Comparison of ENCODE assay signal across 8 mouse cellular contexts in genomic region chr4:116448673-116449072, GRCm38 (mm10). TPM values are rescaled to one million over a fixed set of nuclear protein-coding genes. Genes with fewer than 3 reads are reported as not detected.
DNase-seq lines count a peak whose midpoint lies in the region; ATAC-seq and TF ChIP-seq lines count a peak whose summit lies in the region.

No protein-coding gene starts in this region.

- no peaks in the 10 kb centered on the region for H3K4me1 ChIP-seq in forebrain, embryonic 11.5 days (replicated peaks; ENCODE audit: control insufficient read depth, insufficient read depth, low read length)
- H3K4me1 ChIP-seq in forebrain, embryonic 15.5 days, result no peaks in the 10 kb centered on the region
- H3K4me1 ChIP-seq in ES-Bruce4 (ENCODE audit: control insufficient read depth, insufficient read depth, low read length), result peaks cover 2% of the 10 kb centered on the region
- peaks cover 1% of the 10 kb centered on the region; the same call in 1 of the 2 replicates for H3K4me1 ChIP-seq in heart, adult 2 months (ENCODE audit: control insufficient read depth, insufficient read depth, low read length)
- H3K4me1 ChIP-seq in thymus, adult 2 months (replicated peaks; ENCODE audit: control insufficient read depth, insufficient read depth, low read length), result no peaks in the 10 kb centered on the region

- no peaks in the 10 kb centered on the region; the same call in none of the 2 replicates for H3K79me2 ChIP-seq in heart, adult 2 months (replicated peaks; ENCODE audit: control insufficient read depth, insufficient read depth, low read length)

- DNase-seq in forebrain, embryonic 11.5 days (ENCODE audit: low spot score), result peak; percentile 57
- DNase-seq in c-Kit-positive CD71-positive TER-119-positive erythroid progenitor cells, embryonic 14.5 days (ENCODE audit: low spot score), result peak; percentile 69
- peak; percentile 53 for DNase-seq in heart, adult 2 months
- peak; percentile 21 to 34 for DNase-seq in left cerebral cortex, postnatal 14 days (ENCODE audit: low spot score in 2 of 2)
- DNase-seq in natural killer cell, adult 2 months (ENCODE audit: low spot score in 2 of 2), result peak; percentile 51 to 68
- peak; percentile 60 for DNase-seq in thymus, adult 2 months

- no peaks in the 10 kb centered on the region for H3K27me3 ChIP-seq in forebrain, embryonic 11.5 days (ENCODE audit: control insufficient read depth, insufficient read depth, low read length)
- no peaks in the 10 kb centered on the region for H3K27me3 ChIP-seq in forebrain, embryonic 15.5 days
- no peaks in the 10 kb centered on the region for H3K27me3 ChIP-seq in ES-Bruce4 (ENCODE audit: control insufficient read depth, insufficient read depth, low read length, poor library complexity, severe bottlenecking)
- H3K27me3 ChIP-seq in heart, adult 2 months (ENCODE audit: control insufficient read depth, insufficient read depth, low read length), result no peaks in the 10 kb centered on the region
- H3K27me3 ChIP-seq in thymus, adult 2 months (ENCODE audit: control insufficient read depth, insufficient read depth, low read length), result no peaks in the 10 kb centered on the region

- no peak overlapping the region for H3K27ac ChIP-seq in forebrain, embryonic 11.5 days (ENCODE audit: low read depth, low read length)
- H3K27ac ChIP-seq in forebrain, embryonic 15.5 days (replicated peaks), result no peak overlapping the region
- H3K27ac ChIP-seq in ES-Bruce4 (ENCODE audit: insufficient read depth, low read length), result no peak overlapping the region
- no peak overlapping the region for H3K27ac ChIP-seq in heart, adult 2 months
- no peak overlapping the region for H3K27ac ChIP-seq in thymus, adult 2 months (ENCODE audit: control insufficient read depth, insufficient read depth, low read length)

- no peaks in the 10 kb centered on the region for H3K36me3 ChIP-seq in forebrain, embryonic 11.5 days (ENCODE audit: control insufficient read depth, insufficient read depth, low read length)
- H3K36me3 ChIP-seq in forebrain, embryonic 15.5 days, result no peaks in the 10 kb centered on the region
- no peaks in the 10 kb centered on the region for H3K36me3 ChIP-seq in ES-Bruce4 (ENCODE audit: control insufficient read depth, insufficient read depth, low read length, poor library complexity, severe bottlenecking)
- H3K36me3 ChIP-seq in heart, adult 2 months (ENCODE audit: control insufficient read depth, insufficient read depth, low read length), result no peaks in the 10 kb centered on the region
- H3K36me3 ChIP-seq in thymus, adult 2 months (ENCODE audit: control insufficient read depth, insufficient read depth, low read length), result no peaks in the 10 kb centered on the region

- no peak overlapping the region for H3K9ac ChIP-seq in forebrain, embryonic 11.5 days (ENCODE audit: low read length)
- H3K9ac ChIP-seq in forebrain, embryonic 15.5 days (replicated peaks), result no peak overlapping the region
- no peak overlapping the region for H3K9ac ChIP-seq in ES-Bruce4 (ENCODE audit: low read depth, poor library complexity, severe bottlenecking)
- no peak overlapping the region for H3K9ac ChIP-seq in heart, adult 2 months (ENCODE audit: low read depth, low read length)

- no peak overlapping the region for H3K4me2 ChIP-seq in forebrain, embryonic 11.5 days (ENCODE audit: low read depth, low read length, severe bottlenecking)
- H3K4me2 ChIP-seq in forebrain, embryonic 15.5 days (replicated peaks), result no peak overlapping the region

- peak; percentile 49 for TF ChIP-seq CTCF in ES-Bruce4 (IDR thresholded peaks at IDR 0.05; ENCODE audit: low read depth, low read length)
- TF ChIP-seq CTCF in heart, adult 2 months (IDR thresholded peaks at IDR 0.05), result peak; percentile 79
- 0 out of 2 replicates have a peak, but pooled peaks have one; percentile 21 for TF ChIP-seq CTCF in thymus, adult 2 months (IDR thresholded peaks at IDR 0.05; ENCODE audit: borderline replicate concordance, control insufficient read depth, extremely low read depth, insufficient read depth, low read length, poor library complexity)

- no peaks in the 10 kb centered on the region for H3K9me3 ChIP-seq in forebrain, embryonic 11.5 days (ENCODE audit: control insufficient read depth, low read length)
- H3K9me3 ChIP-seq in forebrain, embryonic 15.5 days, result no peaks in the 10 kb centered on the region
- H3K9me3 ChIP-seq in ES-Bruce4 (replicated peaks; ENCODE audit: control insufficient read depth, insufficient read depth, low read length, poor library complexity, severe bottlenecking), result no peaks in the 10 kb centered on the region

- intact Hi-C loops in heart, adult 2 months (cut with DNase I), result loop anchor here (2.0 kb wide), 1 partner anchor 106 kb away; no protein-coding TSS in a partner anchor
- intact Hi-C loops in left cerebral cortex, postnatal 14 days (cut with DNase I), result no loop called here

- 58% methylated on average over 8 of the region's 8 CpGs for WGBS in forebrain, embryonic 11.5 days
- 55% methylated on average over 8 of the region's 8 CpGs for WGBS in forebrain, embryonic 15.5 days
- WGBS in heart, adult 2 months, result 27% methylated on average over 8 of the region's 8 CpGs
- 60% methylated on average over 8 of the region's 8 CpGs for WGBS in thymus, adult 2 months

- no peak overlapping the region for H3K4me3 ChIP-seq in forebrain, embryonic 11.5 days (ENCODE audit: low read depth, low read length)
- H3K4me3 ChIP-seq in forebrain, embryonic 15.5 days, result no peak overlapping the region
- H3K4me3 ChIP-seq in ES-Bruce4 (ENCODE audit: low read depth, low read length), result no peak overlapping the region
- peak overlapping the region; percentile 27; the same call in 1 of the 2 replicates for H3K4me3 ChIP-seq in heart, adult 2 months
- no peak overlapping the region for H3K4me3 ChIP-seq in thymus, adult 2 months (ENCODE audit: control insufficient read depth, insufficient read depth, low read length)

- TF ChIP-seq EP300 in ES-Bruce4 (IDR thresholded peaks at IDR 0.05; ENCODE audit: insufficient read depth, low read depth, low read length), result no peak
- no peak for TF ChIP-seq EP300 in heart, adult 2 months (IDR thresholded peaks at IDR 0.05; ENCODE audit: insufficient read depth, low read depth, low read length)

- no peak for TF ChIP-seq POLR2A in ES-Bruce4 (IDR thresholded peaks at IDR 0.05; ENCODE audit: insufficient read depth, low read length)
- no peak for TF ChIP-seq POLR2A in heart, adult 2 months (IDR thresholded peaks at IDR 0.05; ENCODE audit: insufficient read depth, low read depth, low read length)
- TF ChIP-seq POLR2A in thymus, adult 2 months (IDR thresholded peaks at IDR 0.05; ENCODE audit: control insufficient read depth, extremely low read depth, insufficient read depth, low read length, poor library complexity), result no peak

- ATAC-seq in forebrain, embryonic 11.5 days (replicated peaks; ENCODE audit: low FRiP score), result no peak
- ATAC-seq in forebrain, embryonic 15.5 days (replicated peaks), result no peak

RNA-seq across cellular contexts. Expression of gene Mast2, which starts 15.3 kb away (rescaled TPM):
- polyA plus RNA-seq in forebrain, embryonic 11.5 days (2014; fragmentation: Nextera tagmentation; extraction: Ambion mirVana), result 37.6 and 44.1 TPM in 2 replicates
- polyA plus RNA-seq in forebrain, embryonic 15.5 days (2015; fragmentation: Nextera tagmentation; extraction: Ambion mirVana), result 53.1 and 56.7 TPM in 2 replicates
- polyA plus RNA-seq in ES-Bruce4 (2011; ENCODE audit: insufficient read depth, insufficient read length, low read depth, missing spikeins), result 58.1 and 60.2 TPM in 2 replicates
- total RNA-seq in heart, adult 2 months (2021), result 100 to 1,000 TPM; 108 to 136 TPM
- polyA plus RNA-seq in heart, adult 2 months (2012; rRNA removed), result 144 and 149 TPM in 2 replicates
- total RNA-seq in left cerebral cortex, postnatal 14 days (2021), result 10 to 100 TPM; 93.4 to 95.0 TPM
- 110 and 137 TPM in 2 replicates for polyA plus RNA-seq in thymus, adult 2 months (2012; rRNA removed)

RNA-seq across cellular contexts. Expression of gene Ipp, which starts 58.7 kb away (rescaled TPM):
- polyA plus RNA-seq in forebrain, embryonic 11.5 days (2014; fragmentation: Nextera tagmentation; extraction: Ambion mirVana), result 8.1 and 8.8 TPM in 2 replicates
- 18.0 and 18.6 TPM in 2 replicates for polyA plus RNA-seq in forebrain, embryonic 15.5 days (2015; fragmentation: Nextera tagmentation; extraction: Ambion mirVana)
- polyA plus RNA-seq in ES-Bruce4 (2011; ENCODE audit: insufficient read depth, insufficient read length, low read depth, missing spikeins), result 11.1 and 13.2 TPM in 2 replicates
- 10 to 100 TPM; 14.8 to 15.1 TPM for total RNA-seq in heart, adult 2 months (2021)
- 3.5 and 6.9 TPM in 2 replicates for polyA plus RNA-seq in heart, adult 2 months (2012; rRNA removed)
- total RNA-seq in left cerebral cortex, postnatal 14 days (2021), result 10 to 100 TPM; 18.5 to 19.9 TPM
- 2.5 and 3.6 TPM in 2 replicates for polyA plus RNA-seq in thymus, adult 2 months (2012; rRNA removed)

Comparison
In these comparisons a context has a peak if more than half of its experiments do, and no peak if none do; other contexts are left out.
1. CTCF ChIP-seq: peak in every context shown above with its lines; median percentile 79 in heart, adult 2 months; 49 in ES-Bruce4; 21 in thymus, adult 2 months.